Mouse (Mus musculus) c-Kit-positive CD71-positive TER-119-negative erythroid progenitor cells, embryonic 14.5 days (primary cell): ENCODE results near the gene Lingo2.
"Not testable (repeated sequence)": the region's sequence is repeated elsewhere in the genome, so short reads cannot be mapped to it uniquely, and the experiment has no call there.

Experiments used
- DNase-seq: peaks from one replicate; pipeline ENCODE4 v3.0.0-alpha.2; 2013; ENCODE audit warnings: low read depth

The Lingo2 gene

GRCm38 (mm10) chr4:35845140-35845539, 1106.4 kb downstream of the Lingo2 start:
- no peak for DNase-seq

- no peak for DNase-seq
Observed at GRCm38 (mm10) chr4:35844518-35844917, 1107.0 kb downstream of the Lingo2 start.

GRCm38 (mm10) chr4:35823322-35823870, 1128.2 kb downstream of the Lingo2 start:
- no peak for DNase-seq

- DNase-seq: no peak
Observed at GRCm38 (mm10) chr4:35820701-35821100, 1130.8 kb downstream of the Lingo2 start.

GRCm38 (mm10) chr4:35814698-35815097, 1136.8 kb downstream of the Lingo2 start:
- DNase-seq: no peak

GRCm38 (mm10) chr4:35807497-35808210, 1143.9 kb downstream of the Lingo2 start:
- DNase-seq: no peak

GRCm38 (mm10) chr4:35806881-35807464, 1144.6 kb downstream of the Lingo2 start:
- no peak for DNase-seq

- DNase-seq: no peak
Observed at GRCm38 (mm10) chr4:35784255-35784921, 1167.2 kb downstream of the Lingo2 start.

GRCm38 (mm10) chr4:35770810-35771209, 1180.7 kb downstream of the Lingo2 start:
- DNase-seq: no peak

- no peak for DNase-seq
Observed at GRCm38 (mm10) chr4:35766905-35767304, 1184.6 kb downstream of the Lingo2 start.

GRCm38 (mm10) chr4:35761181-35761580, 1190.4 kb downstream of the Lingo2 start:
- DNase-seq: no peak

- DNase-seq: no peak
Observed at GRCm38 (mm10) chr4:35752121-35752860, 1199.3 kb downstream of the Lingo2 start.

- DNase-seq: no peak
Observed at GRCm38 (mm10) chr4:35746693-35747092, 1204.9 kb downstream of the Lingo2 start.

GRCm38 (mm10) chr4:35724774-35725173, 1226.8 kb downstream of the Lingo2 start:
- DNase-seq: no peak

GRCm38 (mm10) chr4:35704126-35704525, 1247.4 kb downstream of the Lingo2 start:
- no peak for DNase-seq

GRCm38 (mm10) chr4:35702661-35703060, 1248.9 kb downstream of the Lingo2 start:
- no peak for DNase-seq

GRCm38 (mm10) chr4:35695137-35695522, 1256.4 kb downstream of the Lingo2 start:
- no peak for DNase-seq

GRCm38 (mm10) chr4:35694360-35695136, 1257.0 kb downstream of the Lingo2 start:
- no peak for DNase-seq

- no peak for DNase-seq
Observed at GRCm38 (mm10) chr4:35690521-35690920, 1261.0 kb downstream of the Lingo2 start.

GRCm38 (mm10) chr4:35688498-35689240, 1262.9 kb downstream of the Lingo2 start:
- not testable (repeated sequence) for DNase-seq
